Mouse (Mus musculus): Measurements from ENCODE around the gene Pfdn5. TPM values are rescaled to one million over a fixed set of nuclear protein-coding genes. Genes with fewer than 3 reads are reported as not detected.

The Pfdn5 gene
- polyA plus RNA-seq, 1 experiment from 2014 or later, result 321 TPM

GRCm38 (mm10) chr15:102339612-102340011 lies 13.7 kb downstream of the Pfdn5 start:
- Histone ChIP-seq H3K4me1 (replicated peaks; ENCODE audit: control insufficient read depth, insufficient read depth) (no peaks in the 10 kb centered on the region), H3K4me2 (replicated peaks; ENCODE audit: low read depth) (no peak overlapping the region), H3K36me3 (ENCODE audit: control insufficient read depth, insufficient read depth, low read length) (peaks cover 15% of the 10 kb centered on the region), H3K4me3 (ENCODE audit: low read depth, low read length) (no peak overlapping the region), H3K9me3 (ENCODE audit: control insufficient read depth, low read length) (no peaks in the 10 kb centered on the region), H3K9ac (ENCODE audit: low read length) (0 out of 2 replicates have a peak overlapping the region, but pooled peaks have one; percentile 27), H3K27me3 (ENCODE audit: control insufficient read depth, insufficient read depth, low read length) (no peaks in the 10 kb centered on the region), H3K27ac (replicated peaks) (no peak overlapping the region)
- peak; percentile 5; the same call in 1 of the 2 replicates for TF ChIP-seq CTCF (IDR thresholded peaks at IDR 0.05; ENCODE audit: low read depth)
- no peak for TF ChIP-seq EP300 (optimal IDR thresholded peaks at IDR 0.05)
- WGBS, result 52% methylated on average over 5 of the region's 5 CpGs
- DNase-seq (ENCODE audit: low spot score) (peak; percentile 69), ATAC-seq (ENCODE audit: low FRiP score, low TSS enrichment) (peak; percentile 77)

GRCm38 (mm10) chr15:102341580-102341979 lies 15.7 kb downstream of the Pfdn5 start:
- Histone ChIP-seq H3K27me3 (ENCODE audit: control insufficient read depth, insufficient read depth, low read length) (no peaks in the 10 kb centered on the region), H3K27ac (replicated peaks) (no peak overlapping the region), H3K4me2 (replicated peaks; ENCODE audit: low read depth) (no peak overlapping the region), H3K9me3 (ENCODE audit: control insufficient read depth, low read length) (no peaks in the 10 kb centered on the region), H3K4me1 (replicated peaks; ENCODE audit: control insufficient read depth, insufficient read depth) (no peaks in the 10 kb centered on the region), H3K9ac (ENCODE audit: low read length) (no peak overlapping the region), H3K36me3 (ENCODE audit: control insufficient read depth, insufficient read depth, low read length) (peaks cover 12% of the 10 kb centered on the region), H3K4me3 (ENCODE audit: low read depth, low read length) (no peak overlapping the region)
- WGBS, result 17% methylated on average over 1 of the region's 1 CpGs
- no peak for ATAC-seq (ENCODE audit: low FRiP score, low TSS enrichment)
- TF ChIP-seq EP300 (optimal IDR thresholded peaks at IDR 0.05) (no peak), CTCF (IDR thresholded peaks at IDR 0.05; ENCODE audit: low read depth) (peak; percentile 77)
- DNase-seq (ENCODE audit: low spot score), result peak; percentile 61

- no peak for TF ChIP-seq EP300 (optimal IDR thresholded peaks at IDR 0.05)
- TF ChIP-seq CTCF (IDR thresholded peaks at IDR 0.05; ENCODE audit: low read depth), result no peak
- no peak for DNase-seq (ENCODE audit: low spot score)
- H3K9me3 ChIP-seq (ENCODE audit: control insufficient read depth, low read length), result no peaks in the 10 kb centered on the region
- no peak overlapping the region for H3K4me2 ChIP-seq (replicated peaks; ENCODE audit: low read depth)
- no peak overlapping the region for H3K9ac ChIP-seq (ENCODE audit: low read length)
- H3K27ac ChIP-seq (replicated peaks), result no peak overlapping the region
- H3K36me3 ChIP-seq (ENCODE audit: control insufficient read depth, insufficient read depth, low read length), result peaks cover 2% of the 10 kb centered on the region; the same call in 1 of the 2 replicates
- 91% methylated on average over 3 of the region's 3 CpGs for WGBS
- no peaks in the 10 kb centered on the region for H3K4me1 ChIP-seq (replicated peaks; ENCODE audit: control insufficient read depth, insufficient read depth)
- ATAC-seq (ENCODE audit: low FRiP score, low TSS enrichment), result no peak
- no peak overlapping the region for H3K4me3 ChIP-seq (ENCODE audit: low read depth, low read length)
- H3K27me3 ChIP-seq (ENCODE audit: control insufficient read depth, insufficient read depth, low read length), result no peaks in the 10 kb centered on the region
Measured at GRCm38 (mm10) chr15:102344490-102344889, 18.6 kb downstream of the Pfdn5 start.

GRCm38 (mm10) chr15:102346444-102346843 lies 20.5 kb downstream of the Pfdn5 start:
- H3K4me3 ChIP-seq (ENCODE audit: low read depth, low read length), result no peak overlapping the region
- 0 out of 2 replicates have a peak, but pooled peaks cover 2% of the 10 kb centered on the region for H3K36me3 ChIP-seq (ENCODE audit: control insufficient read depth, insufficient read depth, low read length)
- WGBS, result 55% methylated on average over 4 of the region's 4 CpGs
- no peaks in the 10 kb centered on the region for H3K9me3 ChIP-seq (ENCODE audit: control insufficient read depth, low read length)
- no peak overlapping the region for H3K4me2 ChIP-seq (replicated peaks; ENCODE audit: low read depth)
- H3K27ac ChIP-seq (replicated peaks), result no peak overlapping the region
- DNase-seq (ENCODE audit: low spot score), result peak; percentile 82
- no peaks in the 10 kb centered on the region; the same call in 1 of the 2 replicates for H3K4me1 ChIP-seq (replicated peaks; ENCODE audit: control insufficient read depth, insufficient read depth)
- H3K9ac ChIP-seq (ENCODE audit: low read length), result no peak overlapping the region
- no peak for TF ChIP-seq CTCF (IDR thresholded peaks at IDR 0.05; ENCODE audit: low read depth)
- H3K27me3 ChIP-seq (ENCODE audit: control insufficient read depth, insufficient read depth, low read length), result no peaks in the 10 kb centered on the region
- peak; percentile 59 for ATAC-seq (ENCODE audit: low FRiP score, low TSS enrichment)

- H3K9ac ChIP-seq (ENCODE audit: low read length), result peak within 1 kb of the TSS; percentile 77
- under 1% methylated on average over 56 of the region's 56 CpGs for WGBS
- no peaks in the 10 kb centered on the region; the same call in 1 of the 2 replicates for H3K4me1 ChIP-seq (replicated peaks; ENCODE audit: control insufficient read depth, insufficient read depth)
- H3K27me3 ChIP-seq (ENCODE audit: control insufficient read depth, insufficient read depth, low read length), result no peaks in the 10 kb centered on the region
- H3K36me3 ChIP-seq (ENCODE audit: control insufficient read depth, insufficient read depth, low read length), result 0 out of 2 replicates have a peak, but pooled peaks cover 2% of the 10 kb centered on the region
- peak within 1 kb of the TSS; percentile 67 for H3K27ac ChIP-seq (replicated peaks)
- TF ChIP-seq CTCF (IDR thresholded peaks at IDR 0.05; ENCODE audit: low read depth) (peak; percentile 88), EP300 (optimal IDR thresholded peaks at IDR 0.05) (no peak)
- ATAC-seq (ENCODE audit: low FRiP score, low TSS enrichment), result peak; percentile 90
- peak within 1 kb of the TSS; percentile 69 for H3K4me3 ChIP-seq (ENCODE audit: low read depth, low read length)
- peak; percentile 97 for DNase-seq (ENCODE audit: low spot score)
- no peaks in the 10 kb centered on the region for H3K9me3 ChIP-seq (ENCODE audit: control insufficient read depth, low read length)
- H3K4me2 ChIP-seq (replicated peaks; ENCODE audit: low read depth), result peak within 1 kb of the TSS; percentile 89
Measured at GRCm38 (mm10) chr15:102350138-102350941, 24.4 kb downstream of the Pfdn5 start, which contains the start of gene Aaas. Gene Aaas, minus strand, starts transcription at chr15:102350771.

GRCm38 (mm10) chr15:102350942-102351291 lies 25.0 kb downstream of the Pfdn5 start:
- Histone ChIP-seq H3K4me1 (replicated peaks; ENCODE audit: control insufficient read depth, insufficient read depth) (no peaks in the 10 kb centered on the region; the same call in 1 of the 2 replicates), H3K9me3 (ENCODE audit: control insufficient read depth, low read length) (no peaks in the 10 kb centered on the region), H3K36me3 (ENCODE audit: control insufficient read depth, insufficient read depth, low read length) (0 out of 2 replicates have a peak, but pooled peaks cover 2% of the 10 kb centered on the region), H3K4me2 (replicated peaks; ENCODE audit: low read depth) (peak overlapping the region; percentile 56), H3K9ac (ENCODE audit: low read length) (peak overlapping the region; percentile 58), H3K4me3 (ENCODE audit: low read depth, low read length) (peak overlapping the region; percentile 69), H3K27ac (replicated peaks) (peak overlapping the region; percentile 67), H3K27me3 (ENCODE audit: control insufficient read depth, insufficient read depth, low read length) (no peaks in the 10 kb centered on the region)
- WGBS, result 5% methylated on average over 11 of the region's 11 CpGs
- ATAC-seq (ENCODE audit: low FRiP score, low TSS enrichment) (peak; percentile 8), DNase-seq (ENCODE audit: low spot score) (no peak)
- no peak for TF ChIP-seq CTCF (IDR thresholded peaks at IDR 0.05; ENCODE audit: low read depth)
- no peak for TF ChIP-seq EP300 (optimal IDR thresholded peaks at IDR 0.05)

Data from stomach, postnatal 0 days (tissue).